Mouse (Mus musculus) stomach, postnatal 0 days (tissue): ENCODE measurements around the gene Acbd6.

Experiments used
- CTCF ChIP-seq: IDR thresholded peaks from 2 replicates; pipeline ENCODE4 v1.5.1; 2016; ENCODE audit warnings: antibody characterized with exemption, low read depth, mild to moderate bottlenecking, moderate library complexity
- EP300 ChIP-seq: optimal IDR thresholded peaks from 2 replicates; pipeline ENCODE3; 2016; ENCODE audit warnings: antibody characterized with exemption

GRCm38 (mm10) chr1:155538006-155538405 lies 19.9 kb upstream of the Acbd6 start:
- TF ChIP-seq CTCF (no peak), EP300 (no peak)
